Mouse (Mus musculus) lung, postnatal 0 days (tissue): ENCODE measurements around the gene Olfr569.

Experiments used
- CTCF ChIP-seq: IDR thresholded peaks from 2 replicates; pipeline ENCODE4 v1.5.1; 2016; ENCODE audit warnings: antibody characterized with exemption, mild to moderate bottlenecking
- EP300 ChIP-seq: IDR thresholded peaks from 2 replicates; pipeline ENCODE4 v1.6.1; 2016; ENCODE audit warnings: antibody characterized with exemption, mild to moderate bottlenecking, control low read depth

DNA sequence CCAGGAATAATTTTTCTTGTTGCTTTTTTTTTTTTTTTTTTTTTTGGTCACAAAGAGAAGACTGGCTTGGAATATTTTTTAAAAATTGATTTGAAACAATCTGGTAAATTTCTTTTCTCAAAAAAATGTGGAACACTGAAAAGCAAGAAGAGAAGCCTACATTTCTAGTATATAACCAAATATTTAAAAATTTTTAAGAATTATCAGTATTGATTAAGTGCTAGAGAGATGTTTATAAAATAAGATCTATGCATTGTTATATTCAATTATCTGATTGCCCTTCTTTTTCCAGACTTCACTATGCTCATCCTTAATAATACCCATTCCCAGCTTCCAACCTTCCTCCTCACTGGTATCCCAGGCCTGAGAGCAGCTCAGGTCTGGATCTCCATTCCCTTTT is 13.9 kb downstream of the Olfr569 start, which contains the start of gene Olfr568:
- TF ChIP-seq CTCF, result no peak
- no peak for TF ChIP-seq EP300
